Mouse (Mus musculus) lung, postnatal 0 days (tissue): ENCODE measurements at regions not wholly inside any gene's neighbourhood (a gene's known extent, or its start where the extent isn't known, plus 50 kb on each side); places are given as distances from the start of the nearest gene placed in this dataset.

Experiments used
- ATAC-seq: fragments of 200-750 bp; cut with Nextera tagmentation; 2 replicates; pipeline ENCODE4 v1.8.0; 2017; ENCODE audit warnings: moderate library complexity
- DNase-seq: peaks from one replicate; pipeline ENCODE4 v3.0.0-alpha.2; 2016; ENCODE audit warnings: low spot score
- H3K27ac ChIP-seq: fragments of 300-500 bp; sonication (generic); 2 replicates; pipeline ENCODE4 v1.5.1; 2014; ENCODE audit warnings: antibody characterized with exemption, mild to moderate bottlenecking, low read length, mixed read lengths
- H3K27me3 ChIP-seq: fragments of 300-500 bp; sonication (generic); replicated peaks from 2 replicates; pipeline ENCODE4 v1.6.1; 2014; ENCODE audit warnings: low read length, mixed read lengths; ENCODE audit not compliant: insufficient read depth
- H3K36me3 ChIP-seq: fragments of 300-500 bp; sonication (generic); 2 replicates; pipeline ENCODE4 v1.6.1; 2014; ENCODE audit warnings: low read length, mixed read lengths; ENCODE audit not compliant: insufficient read depth
- H3K4me1 ChIP-seq: fragments of 300-500 bp; sonication (generic); 2 replicates; pipeline ENCODE4 v1.6.1; 2014; ENCODE audit warnings: antibody characterized with exemption, low read depth, low read length, mixed read lengths; ENCODE audit not compliant: insufficient read depth
- H3K4me2 ChIP-seq: fragments of 300-500 bp; sonication (generic); replicated peaks from 2 replicates; pipeline ENCODE4 v1.6.1; 2014; ENCODE audit warnings: low read depth, mild to moderate bottlenecking, low read length, moderate library complexity, mixed read lengths
- H3K4me3 ChIP-seq: fragments of 300-500 bp; sonication (generic); 2 replicates; pipeline ENCODE4 v1.5.1; 2014; ENCODE audit warnings: low read depth, low read length
- H3K9ac ChIP-seq: fragments of 300-500 bp; sonication (generic); replicated peaks from 2 replicates; pipeline ENCODE4 v1.6.1; 2014; ENCODE audit warnings: low read depth, mild to moderate bottlenecking
- H3K9me3 ChIP-seq: fragments of 300-500 bp; sonication (generic); 2 replicates; pipeline ENCODE4 v1.6.1; 2016; ENCODE audit warnings: low read length, mixed read lengths
- CTCF ChIP-seq: IDR thresholded peaks from 2 replicates; pipeline ENCODE4 v1.5.1; 2016; ENCODE audit warnings: antibody characterized with exemption, mild to moderate bottlenecking
- EP300 ChIP-seq: IDR thresholded peaks from 2 replicates; pipeline ENCODE4 v1.6.1; 2016; ENCODE audit warnings: antibody characterized with exemption, mild to moderate bottlenecking, control low read depth
- WGBS: fragments of 180-500 bp; shearing (Covaris S2); extraction: QIAGEN DNeasy Blood & Tissue Kit; methylation state at CpG from one replicate; pipeline ENCODE4 v1.1.7; 2014; 5-methylcytosine and 5-hydroxymethylcytosine counted together

DNA sequence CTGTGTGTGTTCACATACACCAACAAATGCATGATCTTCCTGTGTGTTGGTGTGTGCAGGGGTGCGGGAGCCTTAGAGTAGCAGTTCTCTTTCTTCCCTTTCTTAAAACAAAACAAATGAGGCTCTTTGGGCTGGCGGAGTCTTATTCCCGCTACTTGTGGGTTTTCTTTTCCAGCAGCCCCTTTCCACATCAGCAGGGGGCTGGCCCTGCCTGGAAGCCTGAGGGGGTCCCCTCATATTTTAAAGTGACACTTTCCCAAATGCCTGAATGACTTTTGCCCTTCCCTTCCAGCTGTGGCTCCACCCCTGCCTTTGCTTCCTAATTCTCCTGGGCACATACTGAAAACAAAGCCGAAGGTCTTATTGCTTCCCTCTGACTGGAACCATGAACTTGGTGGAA lies 498.3 kb upstream of the Mki67 start:
- H3K4me3 ChIP-seq = no peak overlapping the region
- no peak overlapping the region for H3K27ac ChIP-seq
- DNase-seq = no peak

GRCm38 (mm10) chr7:136216734-136217133 lies 500.6 kb upstream of the Mki67 start:
- Histone ChIP-seq H3K4me1 (no peaks in the 10 kb centered on the region), H3K27me3 (no peaks in the 10 kb centered on the region), H3K9me3 (no peaks in the 10 kb centered on the region), H3K27ac (no peak overlapping the region), H3K4me2 (no peak overlapping the region), H3K4me3 (no peak overlapping the region), H3K36me3 (no peaks in the 10 kb centered on the region), H3K9ac (no peak overlapping the region)
- no peak for TF ChIP-seq EP300
- TF ChIP-seq CTCF = no peak
- ATAC-seq = no peak
- DNase-seq = no peak

More for the DNA sequence above, 498.3 kb upstream of the Mki67 start:
- Histone ChIP-seq H3K4me2 (no peak overlapping the region), H3K9me3 (no peaks in the 10 kb centered on the region), H3K36me3 (no peaks in the 10 kb centered on the region), H3K4me1 (no peaks in the 10 kb centered on the region), H3K27me3 (no peaks in the 10 kb centered on the region), H3K9ac (no peak overlapping the region)
- TF ChIP-seq CTCF (no peak), EP300 (no peak)
- ATAC-seq = no peak
- 83% methylated on average over 4 of the region's 4 CpGs for WGBS

- Histone ChIP-seq H3K36me3 (no peaks in the 10 kb centered on the region), H3K4me3 (no peak overlapping the region), H3K4me2 (no peak overlapping the region), H3K27me3 (no peaks in the 10 kb centered on the region), H3K9ac (no peak overlapping the region), H3K4me1 (no peaks in the 10 kb centered on the region), H3K9me3 (no peaks in the 10 kb centered on the region), H3K27ac (no peak overlapping the region)
- TF ChIP-seq CTCF (no peak), EP300 (no peak)
- ATAC-seq = no peak
- WGBS = 35% methylated on average over 14 of the region's 14 CpGs
- DNase-seq = no peak
Observed at GRCm38 (mm10) chr7:136219564-136220244, 503.5 kb upstream of the Mki67 start.

GRCm38 (mm10) chr7:136220245-136221167 lies 504.3 kb upstream of the Mki67 start:
- no peak overlapping the region for H3K4me2 ChIP-seq
- 67% methylated on average over 5 of the region's 5 CpGs for whole genome bisulfite sequencing
- H3K9ac ChIP-seq = no peak overlapping the region
- H3K27me3 ChIP-seq = no peaks in the 10 kb centered on the region
- H3K27ac ChIP-seq = no peak overlapping the region
- no peaks in the 10 kb centered on the region for H3K36me3 ChIP-seq
- TF ChIP-seq CTCF (no peak), EP300 (no peak)
- ATAC-seq = no peak
- H3K4me3 ChIP-seq = no peak overlapping the region
- DNase-seq = no peak
- H3K4me1 ChIP-seq = no peaks in the 10 kb centered on the region
- H3K9me3 ChIP-seq = no peaks in the 10 kb centered on the region

DNA sequence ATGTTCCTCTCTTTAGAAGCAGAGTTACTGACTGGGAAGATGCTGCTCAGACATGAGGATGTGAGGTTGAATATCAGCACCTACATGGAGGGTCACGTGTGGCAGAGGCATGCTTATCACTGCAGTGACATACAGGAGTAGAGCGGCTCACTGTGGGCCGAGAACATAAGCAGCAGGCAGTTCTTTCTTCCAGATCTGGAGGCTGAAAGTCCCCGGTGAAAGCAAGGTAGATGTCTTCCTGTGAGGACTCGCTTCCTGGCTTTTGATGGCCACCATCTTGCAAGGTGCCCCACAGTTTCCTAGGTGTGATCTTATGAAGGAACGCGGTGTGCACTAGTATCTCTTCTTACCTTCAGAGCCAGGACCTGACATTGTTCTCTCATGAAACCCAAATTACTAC lies 505.5 kb upstream of the Mki67 start:
- no peak for TF ChIP-seq CTCF
- no peak for TF ChIP-seq EP300
- no peak for ATAC-seq
- H3K4me1 ChIP-seq = no peaks in the 10 kb centered on the region
- H3K9ac ChIP-seq = no peak overlapping the region
- no peak overlapping the region for H3K4me3 ChIP-seq
- 92% methylated on average over 7 of the region's 7 CpGs for WGBS
- H3K36me3 ChIP-seq = no peaks in the 10 kb centered on the region
- no peak for DNase-seq
- no peak overlapping the region for H3K27ac ChIP-seq
- H3K27me3 ChIP-seq = no peaks in the 10 kb centered on the region
- H3K9me3 ChIP-seq = no peaks in the 10 kb centered on the region
- H3K4me2 ChIP-seq = no peak overlapping the region

DNA sequence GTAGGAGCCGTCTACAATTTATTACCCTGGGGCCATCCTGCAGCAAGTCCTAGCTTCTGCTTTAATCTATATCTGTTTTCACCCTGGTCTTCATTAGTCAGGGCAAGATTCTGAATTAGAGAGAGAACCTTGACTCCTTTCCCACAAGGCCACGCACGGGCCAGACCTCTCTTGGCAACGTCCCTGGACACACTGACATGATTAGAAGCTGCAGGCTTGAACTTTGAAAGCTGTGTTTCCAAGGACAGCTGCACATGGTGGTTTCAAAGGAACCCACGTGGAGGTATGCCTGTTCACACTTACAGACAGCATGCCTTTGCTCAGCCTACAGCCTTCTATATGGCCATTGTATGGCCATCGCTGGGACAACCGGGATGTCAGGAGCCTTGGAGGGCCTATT lies 509.9 kb upstream of the Mki67 start:
- ATAC-seq (no peak), DNase-seq (no peak)
- Histone ChIP-seq H3K4me3 (no peak overlapping the region), H3K27ac (no peak overlapping the region), H3K36me3 (no peaks in the 10 kb centered on the region), H3K4me1 (no peaks in the 10 kb centered on the region), H3K9me3 (no peaks in the 10 kb centered on the region), H3K27me3 (no peaks in the 10 kb centered on the region), H3K9ac (no peak overlapping the region), H3K4me2 (no peak overlapping the region)
- WGBS = 80% methylated on average over 7 of the region's 7 CpGs
- no peak for TF ChIP-seq CTCF
- TF ChIP-seq EP300 = no peak
